Mouse (Mus musculus) erythroblast, embryonic 14.5 days (primary cell): ENCODE data around the gene Gm9922. TPM values are rescaled to one million over a fixed set of nuclear protein-coding genes. Genes with fewer than 3 reads are reported as not detected.
A peak's percentile ranks its signal among the peaks of the same experiment; 100 is the strongest.

Experiments
- H3K27me3 ChIP-seq: 2 replicates; pipeline ENCODE4 v1.6.1; 2012; ENCODE audit warnings: inconsistent platforms; ENCODE audit not compliant: control insufficient read depth
- H3K36me3 ChIP-seq: 2 replicates; pipeline ENCODE4 v1.6.1; 2012; ENCODE audit warnings: mild to moderate bottlenecking, inconsistent platforms; ENCODE audit not compliant: control insufficient read depth
- H3K4me1 ChIP-seq: 2 replicates; pipeline ENCODE4 v1.6.1; 2012; ENCODE audit warnings: inconsistent platforms; ENCODE audit not compliant: control insufficient read depth
- H3K4me3 ChIP-seq: replicated peaks from 2 replicates; pipeline ENCODE3; 2012; ENCODE audit warnings: moderate library complexity, mild to moderate bottlenecking, inconsistent platforms
- H3K9me3 ChIP-seq: 2 replicates; pipeline ENCODE4 v1.6.1; 2012; ENCODE audit warnings: low read length, inconsistent platforms, mixed read lengths; ENCODE audit not compliant: control insufficient read depth
- GATA1 ChIP-seq: IDR thresholded peaks from 2 replicates; pipeline ENCODE4 v1.6.1; 2012; ENCODE audit warnings: low read length, inconsistent platforms, mixed read lengths
- TAL1 ChIP-seq: IDR thresholded peaks from 3 replicates; pipeline ENCODE4 v1.6.1; 2012; ENCODE audit warnings: low read length, inconsistent platforms, mixed read lengths
- polyA plus RNA-seq: library from polyadenylated mRNA; stranded (reverse); fragments of >175 nt; gene quantifications from 2 replicates; pipeline ENCODE4 v1.2.3, GENCODE M21; 2012

Gene Gm9922
- not detected in 2 replicates for polyA plus RNA-seq

DNA sequence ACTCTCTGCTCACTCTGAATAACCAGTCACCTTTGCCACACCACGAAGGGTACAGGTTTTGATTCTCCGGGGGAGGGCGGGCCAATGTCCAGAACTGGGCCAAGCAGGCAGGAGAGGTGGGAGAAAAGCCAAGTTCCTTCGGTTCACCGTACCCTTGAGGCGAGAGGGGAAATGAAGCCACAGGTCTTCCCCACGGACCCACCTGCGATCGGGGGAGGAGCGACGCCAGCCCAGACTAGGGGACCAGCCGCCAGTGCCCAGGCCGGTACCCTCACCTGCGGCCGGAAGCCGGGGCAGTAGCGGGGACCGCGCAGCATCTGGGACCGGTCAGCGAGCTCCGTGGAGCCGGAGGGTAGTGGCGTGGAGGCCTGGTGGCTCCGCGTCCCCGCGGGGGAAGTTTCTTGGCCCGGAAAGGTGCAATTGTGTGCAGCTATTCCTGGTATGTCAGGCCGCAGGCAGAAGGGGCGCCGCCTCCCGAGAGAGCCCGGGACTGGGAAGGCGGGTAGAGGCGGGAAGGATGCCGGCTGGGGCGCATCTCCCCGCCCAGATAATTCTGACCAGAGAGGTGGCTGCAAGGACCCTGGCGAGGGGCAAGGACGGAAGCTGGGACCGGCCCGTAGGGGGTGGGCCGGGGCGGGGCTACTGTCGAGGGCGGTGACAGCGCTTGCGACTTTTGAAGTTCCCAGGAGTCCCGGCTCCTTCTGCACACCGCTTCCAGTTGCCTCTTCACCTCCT lies at the start of gene Gm9922, which contains the start of gene Lmo7:
Gene Gm9922 (minus strand): TSS at position 578 of the 735 bp plus-strand sequence.
Gene Lmo7 (plus strand): TSS at position 721 of the 735 bp plus-strand sequence.
- H3K27me3 ChIP-seq: peaks cover 52% of the 10 kb centered on the region
- H3K4me3 ChIP-seq: peak within 1 kb of the TSS; percentile 46
- TF ChIP-seq GATA1 (no peak), TAL1 (no peak)
- H3K9me3 ChIP-seq: no peaks in the 10 kb centered on the region; the same call in 1 of the 2 replicates
- peaks cover 4% of the 10 kb centered on the region; the same call in 1 of the 2 replicates for H3K4me1 ChIP-seq
- H3K36me3 ChIP-seq: no peaks in the 10 kb centered on the region

DNA sequence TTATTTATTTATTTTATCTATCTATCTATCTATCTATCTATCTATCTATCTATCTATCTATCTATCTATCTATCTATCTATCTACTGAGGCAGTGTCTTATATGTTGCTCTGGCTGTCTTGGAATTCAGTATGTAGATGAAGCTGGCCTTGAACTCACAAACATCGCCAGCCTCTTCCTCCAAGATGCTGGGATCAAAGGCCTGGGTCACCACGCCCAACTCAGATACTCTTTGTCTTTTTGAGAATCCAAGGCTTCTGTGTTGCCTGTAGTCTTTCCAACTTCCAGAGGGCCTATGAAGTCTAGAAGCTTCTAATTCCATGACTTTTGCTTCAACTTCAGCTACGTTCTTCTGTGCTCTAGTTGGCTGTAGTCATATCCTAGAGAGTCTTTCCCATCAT lies 48.8 kb upstream of the Gm9922 start:
- Histone ChIP-seq H3K4me1 (no peaks in the 10 kb centered on the region), H3K4me3 (no peak overlapping the region), H3K9me3 (no peaks in the 10 kb centered on the region), H3K36me3 (no peaks in the 10 kb centered on the region), H3K27me3 (no peaks in the 10 kb centered on the region)
- TF ChIP-seq TAL1 (no peak), GATA1 (no peak)

DNA sequence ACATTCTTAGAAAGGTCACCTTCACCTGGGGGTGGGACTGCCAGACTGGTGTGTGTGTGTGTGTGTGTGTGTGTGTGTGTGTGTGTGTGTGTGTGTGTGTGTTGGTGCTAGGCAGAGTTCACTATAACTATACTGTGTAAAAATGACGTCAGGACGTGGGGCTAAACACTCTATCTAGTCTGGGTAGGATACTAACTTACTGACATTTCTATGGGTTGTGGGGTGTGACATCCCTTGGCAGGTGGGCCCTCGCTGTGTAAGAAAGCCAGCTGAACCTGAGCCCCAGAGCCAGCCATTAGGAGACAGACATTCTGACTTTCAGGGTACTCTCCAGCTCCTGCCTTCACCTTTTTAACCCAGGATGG lies 47.5 kb upstream of the Gm9922 start:
- no peaks in the 10 kb centered on the region for H3K4me1 ChIP-seq
- no peaks in the 10 kb centered on the region for H3K27me3 ChIP-seq
- no peaks in the 10 kb centered on the region for H3K36me3 ChIP-seq
- H3K4me3 ChIP-seq: no peak overlapping the region
- no peak for TF ChIP-seq TAL1
- TF ChIP-seq GATA1: no peak
- no peaks in the 10 kb centered on the region for H3K9me3 ChIP-seq

DNA sequence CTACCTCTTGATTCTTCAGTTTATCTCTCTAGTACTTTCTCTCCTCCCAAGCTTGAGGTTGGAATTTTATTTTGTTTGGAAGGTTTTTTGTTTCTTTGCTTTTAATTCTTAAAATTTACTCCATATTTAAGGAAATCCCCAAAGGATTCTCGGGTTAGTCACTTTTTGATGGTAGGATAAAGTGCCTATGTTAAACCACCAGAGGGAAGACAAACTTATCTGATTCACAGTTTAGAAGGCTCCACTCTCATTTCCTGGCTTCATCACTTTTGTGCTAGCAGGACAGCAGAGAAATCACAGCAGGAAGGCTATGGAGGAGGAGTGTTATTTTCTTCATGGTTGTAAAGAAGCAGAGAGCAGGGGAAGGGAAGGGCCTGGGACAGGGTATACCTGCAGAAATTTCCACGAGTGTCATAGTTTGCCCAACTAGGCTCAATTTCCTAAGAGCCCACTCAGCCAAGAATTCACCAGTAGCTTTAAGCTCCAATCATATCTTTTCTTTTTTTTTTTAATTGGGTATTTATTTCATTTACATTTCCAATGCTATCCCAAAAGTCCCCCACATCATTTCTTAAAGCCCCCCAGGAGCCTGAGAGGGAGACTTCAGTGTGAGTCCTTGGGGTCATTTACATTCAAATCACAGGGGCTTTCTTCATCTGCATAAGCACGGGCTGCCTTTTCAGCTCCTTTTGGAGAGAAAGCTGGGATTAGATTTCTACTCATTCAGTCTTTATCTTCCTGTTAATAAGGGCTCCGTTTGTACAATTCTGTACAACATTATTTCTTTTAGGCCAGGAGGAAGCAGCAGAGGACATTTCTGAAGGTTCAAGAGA lies 46.9 kb upstream of the Gm9922 start:
- Histone ChIP-seq H3K4me3 (no peak overlapping the region), H3K27me3 (no peaks in the 10 kb centered on the region), H3K4me1 (no peaks in the 10 kb centered on the region), H3K36me3 (no peaks in the 10 kb centered on the region), H3K9me3 (no peaks in the 10 kb centered on the region)
- TF ChIP-seq TAL1: no peak
- TF ChIP-seq GATA1: no peak

DNA sequence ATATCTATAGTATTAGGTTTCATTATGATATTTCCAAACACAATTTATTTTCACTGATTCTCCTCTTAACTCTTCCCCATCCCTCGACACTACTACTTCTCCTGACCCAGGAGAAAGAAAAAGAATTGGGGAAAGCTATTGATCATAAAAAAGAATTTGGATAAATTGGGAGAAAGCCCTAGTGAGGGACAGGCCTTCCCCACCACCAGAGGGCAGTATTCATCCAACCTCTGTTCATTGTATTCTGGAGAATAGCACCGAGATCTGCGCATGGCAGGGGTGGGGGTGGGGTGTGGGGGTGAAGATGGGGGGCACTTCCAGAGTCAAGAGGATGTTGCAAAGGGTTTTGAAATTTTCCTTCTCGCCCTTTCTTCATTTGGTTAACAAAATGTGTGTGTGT lies 45.0 kb upstream of the Gm9922 start:
- Histone ChIP-seq H3K9me3 (no peaks in the 10 kb centered on the region), H3K4me3 (no peak overlapping the region), H3K36me3 (no peaks in the 10 kb centered on the region), H3K27me3 (no peaks in the 10 kb centered on the region), H3K4me1 (no peaks in the 10 kb centered on the region)
- TF ChIP-seq TAL1: no peak
- no peak for TF ChIP-seq GATA1

DNA sequence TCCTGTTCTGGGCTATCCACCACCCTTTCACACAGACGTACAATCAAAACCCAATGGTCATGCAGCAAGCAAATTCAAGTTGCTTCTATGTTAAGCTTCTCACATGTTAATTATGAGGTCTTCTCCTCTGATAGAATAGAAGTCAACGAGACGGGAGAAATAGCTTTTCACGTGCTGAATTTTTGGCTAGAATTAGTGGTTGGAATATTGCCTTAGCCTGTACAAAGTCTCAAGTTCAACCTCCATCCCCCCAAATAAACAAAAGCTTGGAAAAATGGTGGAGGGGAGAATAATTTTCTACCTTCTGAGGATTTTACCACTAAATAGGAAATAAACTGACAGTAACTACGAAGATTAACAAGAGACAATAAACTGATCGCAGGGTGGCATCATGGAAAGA lies 42.1 kb upstream of the Gm9922 start:
- Histone ChIP-seq H3K9me3 (no peaks in the 10 kb centered on the region), H3K27me3 (no peaks in the 10 kb centered on the region), H3K4me3 (no peak overlapping the region), H3K4me1 (no peaks in the 10 kb centered on the region), H3K36me3 (no peaks in the 10 kb centered on the region)
- TF ChIP-seq GATA1 (no peak), TAL1 (no peak)

DNA sequence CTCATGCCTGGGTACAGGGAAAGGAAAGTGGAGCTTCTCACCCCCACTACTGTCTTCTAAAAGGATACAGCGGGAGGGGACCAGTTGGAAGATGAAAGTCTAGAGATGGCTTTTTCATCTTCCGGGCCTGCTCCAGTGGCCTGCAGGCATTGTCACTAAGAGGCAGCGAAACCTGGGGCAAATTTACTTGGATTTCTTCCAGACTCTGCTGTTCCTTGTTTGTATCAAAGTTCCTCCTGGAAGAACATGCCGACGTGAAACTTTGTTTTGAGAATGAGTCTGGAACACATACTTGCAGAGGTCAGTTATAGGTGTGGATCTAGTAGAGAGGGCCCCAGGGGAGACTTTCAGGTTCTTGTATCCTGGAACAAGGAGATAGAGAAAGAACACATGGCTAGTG lies 41.7 kb upstream of the Gm9922 start:
- Histone ChIP-seq H3K4me1 (no peaks in the 10 kb centered on the region), H3K4me3 (no peak overlapping the region), H3K9me3 (no peaks in the 10 kb centered on the region), H3K36me3 (no peaks in the 10 kb centered on the region), H3K27me3 (no peaks in the 10 kb centered on the region)
- TF ChIP-seq TAL1 (no peak), GATA1 (no peak)

DNA sequence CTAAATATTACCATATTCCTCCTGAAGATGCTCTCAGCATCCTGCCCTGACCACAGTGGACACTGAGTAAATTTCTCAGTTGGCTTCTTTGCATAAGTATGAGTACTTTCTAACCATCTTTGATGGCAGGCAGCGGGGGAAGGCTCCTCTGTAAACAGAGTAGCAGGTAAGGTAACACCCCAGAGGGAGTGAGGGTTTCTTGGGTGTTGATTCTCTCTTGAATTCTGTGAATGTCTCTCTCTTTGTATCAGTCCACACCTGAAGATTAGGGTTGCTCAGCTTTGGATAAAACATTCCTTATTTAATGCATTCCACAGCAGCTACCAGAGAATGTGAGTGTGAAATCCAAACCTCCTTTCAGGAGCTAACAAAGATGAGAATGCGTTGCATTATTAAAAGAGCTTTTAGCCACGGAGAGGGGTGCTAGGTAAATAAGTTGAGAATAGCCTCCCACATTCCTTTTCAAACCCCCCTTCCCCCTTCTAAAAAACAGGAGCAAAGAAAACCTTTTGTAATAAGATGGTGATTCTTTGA lies 34.2 kb upstream of the Gm9922 start:
- no peaks in the 10 kb centered on the region for H3K27me3 ChIP-seq
- H3K36me3 ChIP-seq: no peaks in the 10 kb centered on the region
- H3K4me3 ChIP-seq: no peak overlapping the region
- no peaks in the 10 kb centered on the region for H3K9me3 ChIP-seq
- no peaks in the 10 kb centered on the region for H3K4me1 ChIP-seq
- TF ChIP-seq TAL1 (no peak), GATA1 (no peak)

DNA sequence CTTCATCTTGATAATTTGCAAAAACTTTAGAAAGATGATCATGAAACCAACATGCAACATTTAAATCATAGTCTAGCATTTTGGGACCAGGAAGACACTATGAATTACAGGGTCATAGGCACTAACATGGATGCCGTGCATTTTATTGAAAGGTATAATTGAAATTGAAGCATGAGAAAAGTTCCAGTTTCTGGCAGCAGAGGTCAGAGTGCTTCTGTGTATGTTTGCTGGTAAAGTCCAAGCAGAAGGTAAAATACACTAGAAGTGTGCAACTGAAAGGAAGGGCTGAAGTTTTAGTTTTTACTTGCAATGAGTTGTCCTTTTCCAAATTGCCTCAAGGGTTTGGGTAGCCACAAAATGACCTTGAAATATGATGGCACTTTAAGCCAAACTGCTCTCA lies 32.7 kb upstream of the Gm9922 start:
- H3K4me3 ChIP-seq: no peak overlapping the region

More for the DNA sequence above, 32.7 kb upstream of the Gm9922 start:
- Histone ChIP-seq H3K27me3 (no peaks in the 10 kb centered on the region), H3K9me3 (no peaks in the 10 kb centered on the region), H3K4me1 (no peaks in the 10 kb centered on the region), H3K36me3 (no peaks in the 10 kb centered on the region)
- TF ChIP-seq GATA1 (no peak), TAL1 (no peak)
